Mouse (Mus musculus) monocyte, adult 2 months (primary cell): ENCODE data around the gene Hist1h2bb.
"Not testable (repeated sequence)": the region's sequence is repeated elsewhere in the genome, so short reads cannot be mapped to it uniquely, and the experiment has no call there.

Source experiments
- DNase-seq, 2 experiments: peaks; one replicate each; pipeline ENCODE4 v3.0.0; 2022; ENCODE audit warnings: low spot score in 2 of 2, low read depth in 1 of 2

The Hist1h2bb gene

GRCm38 (mm10) chr13:23747892-23748288 lies 1.4 kb downstream of the Hist1h2bb start:
- no peak for DNase-seq

- DNase-seq, result no peak
Measured at GRCm38 (mm10) chr13:23749563-23750121, 3.1 kb downstream of the Hist1h2bb start.

GRCm38 (mm10) chr13:23750839-23751477 lies 4.4 kb downstream of the Hist1h2bb start, which contains the start of gene Hist1h2ab:
Gene Hist1h2ab (plus strand): TSS chr13:23751126.
- DNase-seq, result not testable (repeated sequence)

- DNase-seq, result peak in 1 of 2 experiments; percentile 30
Measured at GRCm38 (mm10) chr13:23751478-23751956, 5.0 kb downstream of the Hist1h2bb start.

GRCm38 (mm10) chr13:23752067-23752741 lies 5.7 kb downstream of the Hist1h2bb start, which contains the start of gene Hist1h3b:
Gene Hist1h3b (plus strand): TSS chr13:23752267.
- peak; percentile 61 to 66 for DNase-seq

- no peak for DNase-seq
Measured at GRCm38 (mm10) chr13:23752742-23753172, 6.2 kb downstream of the Hist1h2bb start.

GRCm38 (mm10) chr13:23753314-23754078 lies 7.0 kb downstream of the Hist1h2bb start:
- DNase-seq, result no peak

GRCm38 (mm10) chr13:23755000-23755399 lies 8.5 kb downstream of the Hist1h2bb start:
- no peak for DNase-seq

- peak; percentile 72 to 77 for DNase-seq
Measured at GRCm38 (mm10) chr13:23756790-23757189, 10.3 kb downstream of the Hist1h2bb start, which contains the start of gene Hist1h4b. Gene Hist1h4b (plus strand): TSS chr13:23757013.

- DNase-seq, result no peak
Measured at GRCm38 (mm10) chr13:23757211-23757773, 10.8 kb downstream of the Hist1h2bb start.

- DNase-seq, result no peak
Measured at GRCm38 (mm10) chr13:23757921-23758320, 11.4 kb downstream of the Hist1h2bb start.

GRCm38 (mm10) chr13:23759251-23759771 lies 12.8 kb downstream of the Hist1h2bb start:
- no peak for DNase-seq

GRCm38 (mm10) chr13:23759916-23760239 lies 13.3 kb downstream of the Hist1h2bb start:
- DNase-seq, result no peak

GRCm38 (mm10) chr13:23760240-23760971 lies 13.9 kb downstream of the Hist1h2bb start:
- DNase-seq, result no peak

GRCm38 (mm10) chr13:23760972-23761864 lies 14.7 kb downstream of the Hist1h2bb start, which contains the start of gene Hist1h4a:
Gene Hist1h4a (minus strand): TSS chr13:23761230.
- DNase-seq, result peak; percentile 98 to 99

- peak; percentile 57 to 59 for DNase-seq
Measured at GRCm38 (mm10) chr13:23761871-23762821, 15.6 kb downstream of the Hist1h2bb start, which contains the start of gene Hist1h3a. Gene Hist1h3a (minus strand): TSS chr13:23762386.

- no peak for DNase-seq
Measured at GRCm38 (mm10) chr13:23763242-23763585, 16.7 kb downstream of the Hist1h2bb start.
